Mouse (Mus musculus): Measurements from ENCODE around the gene Rftn1.

Rftn1 gene

DNA sequence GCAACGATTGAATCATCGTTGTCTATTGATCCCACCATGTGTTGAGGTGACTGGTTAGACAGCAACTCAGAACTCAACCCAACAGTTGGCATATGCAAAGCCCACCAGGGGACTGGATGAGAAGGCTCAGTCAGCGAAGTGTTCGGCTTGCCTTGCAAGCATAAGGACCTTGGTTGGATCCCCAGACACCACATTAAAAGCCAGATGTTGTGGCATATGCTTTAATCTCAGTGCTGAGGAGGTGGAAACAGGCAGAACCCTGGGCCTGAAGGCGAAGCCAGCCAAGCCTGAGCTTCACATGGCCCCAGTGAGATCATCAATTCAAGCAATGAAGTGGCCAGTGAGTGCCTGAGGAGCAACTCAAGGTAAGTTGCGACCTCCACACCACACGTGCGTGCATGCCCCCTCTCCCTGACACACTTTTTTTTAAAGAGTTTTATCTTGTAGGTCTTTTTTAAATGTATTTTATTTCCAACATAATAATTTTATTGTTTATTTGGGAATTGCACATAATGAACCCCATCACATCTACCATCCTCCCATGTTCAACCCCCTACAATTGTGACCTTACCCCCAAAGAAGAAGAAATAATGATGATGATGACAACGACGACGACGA lies 11.5 kb upstream of the Rftn1 start:
- DNase-seq (ENCODE audit: low read depth, low spot score): no peak

DNA sequence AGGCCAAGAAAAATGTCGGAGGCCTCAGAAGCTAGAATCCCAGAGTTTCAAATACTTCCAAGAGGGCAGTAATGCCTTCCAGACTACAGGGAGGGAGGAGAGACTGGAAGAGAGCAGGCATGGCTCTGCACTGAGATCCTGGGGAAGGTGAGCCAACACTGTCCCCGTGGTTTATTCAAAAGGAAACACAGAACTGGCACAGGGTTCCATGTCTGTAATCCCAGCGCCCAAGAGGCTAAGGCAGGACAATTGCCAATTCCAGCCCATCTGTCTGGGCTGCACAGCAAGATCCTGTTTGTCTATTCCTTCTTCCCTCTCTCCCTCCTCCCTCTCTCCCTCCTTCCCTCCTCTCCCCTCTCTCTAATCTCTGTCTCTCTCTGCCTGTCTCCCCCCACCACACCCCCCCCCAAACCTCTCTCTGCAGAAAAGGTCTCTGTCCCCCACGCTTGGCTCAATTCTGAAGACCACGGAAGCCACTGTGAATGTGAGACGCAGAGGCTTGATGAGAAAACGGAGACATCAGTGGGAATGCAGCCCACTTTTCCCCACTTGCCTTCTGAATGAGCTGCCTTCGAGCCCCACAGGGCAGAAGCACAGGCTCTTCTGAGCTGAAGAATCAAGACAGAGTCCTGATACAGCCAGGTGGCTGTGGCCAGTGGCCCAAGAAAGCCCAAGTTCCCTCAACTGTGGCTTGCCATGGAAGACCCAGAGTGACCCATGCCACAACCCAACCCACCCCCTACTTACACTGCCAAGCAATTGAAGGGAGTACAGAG lies 8.8 kb upstream of the Rftn1 start:
- DNase-seq (ENCODE audit: low read depth, low spot score): no peak

DNA sequence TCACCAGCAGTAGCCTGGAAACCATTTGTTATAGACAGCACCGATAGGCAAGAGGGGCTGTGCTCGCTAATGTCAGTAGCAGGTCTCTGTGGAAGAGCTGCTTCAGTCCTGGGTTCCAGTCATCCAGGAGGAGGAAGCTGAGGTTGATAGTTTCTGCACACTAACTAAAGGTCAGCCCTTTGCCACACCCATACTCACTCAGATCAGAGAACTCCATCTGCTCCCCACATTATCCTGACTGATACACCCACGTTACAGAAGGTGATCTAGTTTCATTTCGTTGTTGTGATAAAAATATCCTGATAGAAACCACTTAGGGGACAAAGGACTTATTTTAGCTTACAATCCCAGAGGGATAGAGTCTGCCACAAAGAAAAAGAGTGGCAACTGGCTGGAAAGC lies 7.1 kb upstream of the Rftn1 start:
- DNase-seq (ENCODE audit: low read depth, low spot score): no peak

DNA sequence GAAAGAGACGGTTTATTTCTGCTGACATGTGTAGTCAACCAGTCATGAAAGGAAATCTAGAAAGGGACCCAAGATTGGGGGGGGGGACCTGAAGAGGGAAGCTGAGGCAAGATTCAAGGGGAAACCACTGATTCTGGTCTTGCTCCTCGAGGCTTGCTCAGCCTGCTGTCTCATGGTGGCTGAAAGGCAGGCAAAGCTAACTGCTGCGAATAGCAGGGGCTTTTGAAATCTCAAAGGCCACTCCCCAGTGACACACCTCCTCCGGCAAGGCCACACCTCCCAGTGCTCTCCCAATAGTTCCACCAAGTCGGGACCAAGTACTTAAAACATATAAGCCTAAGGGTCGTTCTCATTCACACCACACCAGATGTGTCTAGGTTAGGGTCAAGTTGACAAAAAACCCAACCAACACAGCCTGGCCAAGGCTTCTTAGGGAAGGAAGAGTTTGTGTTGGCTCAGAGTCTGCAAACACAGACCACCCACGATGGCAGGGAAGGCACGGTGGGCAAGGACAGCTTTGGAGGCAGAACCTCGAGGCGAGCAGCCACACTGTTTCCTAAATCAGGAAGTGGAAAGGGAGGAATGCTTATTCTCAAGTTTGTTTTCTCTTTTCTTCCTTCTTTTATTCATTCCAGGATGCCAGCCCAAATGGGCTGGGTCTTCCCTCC lies 5.7 kb upstream of the Rftn1 start:
- DNase-seq (ENCODE audit: low read depth, low spot score): no peak

DNA sequence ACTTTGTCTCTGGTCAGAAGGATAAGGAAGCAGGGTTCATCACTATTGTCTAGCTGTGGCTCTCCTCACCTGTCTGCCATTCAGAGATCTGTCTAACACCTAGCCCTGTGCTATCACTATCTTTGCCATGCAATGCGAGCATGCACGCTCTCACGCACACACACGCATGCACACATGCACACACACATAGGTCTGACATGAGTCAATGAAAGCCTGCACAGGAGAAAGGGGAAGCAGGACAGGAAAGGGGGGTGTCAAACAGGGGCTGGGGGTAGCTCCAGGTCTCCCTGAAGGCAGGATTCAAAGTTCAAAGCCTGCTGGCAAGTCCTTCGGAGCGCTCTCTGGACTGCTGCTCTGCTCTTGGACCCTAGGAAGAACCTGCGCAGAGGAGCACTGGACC lies 4.9 kb upstream of the Rftn1 start:
- DNase-seq (ENCODE audit: low read depth, low spot score): no peak

DNA sequence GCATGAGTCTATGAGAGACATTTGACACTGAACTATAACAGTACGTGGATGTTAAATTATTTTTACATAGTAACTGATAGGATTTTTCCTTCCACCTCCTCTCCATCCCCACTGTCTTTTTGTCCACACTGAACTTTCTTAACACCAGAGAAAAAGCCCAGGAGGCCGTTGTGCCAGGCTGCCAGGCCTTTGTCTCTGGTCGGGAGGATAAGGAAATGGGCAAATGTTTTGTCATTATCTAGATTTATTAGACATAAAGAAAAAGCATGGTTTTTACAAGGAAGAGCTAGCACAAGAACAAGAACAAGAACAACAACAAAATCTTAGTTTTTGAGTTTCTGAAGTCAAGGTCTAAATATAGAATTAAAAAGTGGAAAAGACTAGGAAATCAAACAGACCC lies 4.1 kb upstream of the Rftn1 start:
- DNase-seq (ENCODE audit: low read depth, low spot score): no peak

DNA sequence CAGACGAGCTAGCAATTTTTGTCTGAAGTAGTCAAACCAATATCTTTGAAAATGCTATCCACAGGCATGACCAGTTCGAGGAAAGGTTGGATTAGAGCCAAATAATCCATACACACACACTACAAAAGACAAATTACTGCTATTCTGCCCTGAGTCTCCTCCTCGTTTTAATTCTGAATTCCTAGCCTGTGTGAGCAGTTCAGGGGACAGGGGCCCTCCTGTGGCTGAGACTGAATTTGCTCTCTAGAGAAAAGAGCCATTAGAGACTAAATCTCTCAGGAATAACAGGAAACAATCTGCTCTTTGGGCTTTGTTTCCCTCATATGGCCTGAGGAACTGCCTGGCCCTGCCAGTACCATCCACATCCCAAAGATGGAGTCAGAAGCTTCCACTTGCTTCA lies 3.2 kb upstream of the Rftn1 start:
- DNase-seq (ENCODE audit: low read depth, low spot score): no peak

DNA sequence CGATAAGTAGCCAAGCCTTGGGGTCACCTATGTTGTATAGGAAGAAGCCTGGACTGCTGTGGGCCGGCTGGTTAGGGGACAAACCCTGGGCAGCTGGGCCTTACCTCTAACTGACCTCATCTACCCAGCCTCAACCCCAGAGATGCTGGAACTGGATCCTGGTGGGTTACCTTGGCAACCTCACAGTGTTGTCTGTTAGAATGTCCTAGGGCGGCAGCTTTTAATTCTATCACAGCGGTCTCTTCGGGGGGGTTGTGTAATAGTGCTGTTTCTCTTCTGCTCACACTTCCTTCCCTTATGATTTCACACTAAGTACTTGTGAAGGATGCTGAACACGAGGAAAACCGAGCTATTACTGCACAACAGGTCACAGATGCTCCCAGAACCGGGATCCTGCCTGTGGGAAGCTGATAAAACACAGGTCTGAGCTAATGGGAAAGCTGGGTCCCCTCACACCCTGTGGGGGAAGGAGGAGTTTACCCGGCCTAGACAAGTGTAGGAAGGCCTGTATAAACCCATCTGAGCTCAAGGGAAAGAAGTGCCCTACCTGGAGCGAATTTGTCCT lies 2.0 kb upstream of the Rftn1 start:
- no peak for DNase-seq (ENCODE audit: low read depth, low spot score)

DNA sequence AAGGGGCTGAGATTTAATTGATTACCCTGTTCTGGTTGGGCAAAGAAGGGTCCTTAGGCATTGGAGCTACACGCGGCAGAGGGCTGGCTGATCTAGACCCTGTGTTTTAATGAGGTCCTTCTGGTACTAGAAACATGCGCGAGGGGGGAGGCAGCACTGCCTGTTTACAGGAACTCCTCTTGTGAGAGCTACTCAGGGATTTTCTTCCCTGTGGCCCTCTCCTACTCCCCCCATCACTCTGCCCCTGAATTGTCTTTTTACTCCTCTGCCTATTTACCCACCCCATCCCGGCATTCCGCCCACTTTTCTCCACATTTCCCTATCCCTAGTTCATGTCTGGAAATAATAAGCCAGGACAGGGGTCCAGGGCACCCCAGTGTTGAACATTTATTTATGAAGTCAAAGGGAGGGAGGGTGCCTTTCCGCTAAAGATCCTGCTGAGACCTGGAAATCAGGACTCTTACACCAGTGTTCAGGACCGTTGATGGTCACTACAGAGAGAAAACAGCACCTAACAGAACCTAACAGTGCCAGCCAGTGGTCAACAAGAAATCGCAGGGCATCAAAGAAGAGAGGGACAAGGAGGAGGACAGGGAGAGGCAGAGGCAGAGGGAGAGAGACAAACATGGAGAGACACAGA lies 964 bp upstream of the Rftn1 start:
- no peak for DNase-seq (ENCODE audit: low read depth, low spot score)

DNA sequence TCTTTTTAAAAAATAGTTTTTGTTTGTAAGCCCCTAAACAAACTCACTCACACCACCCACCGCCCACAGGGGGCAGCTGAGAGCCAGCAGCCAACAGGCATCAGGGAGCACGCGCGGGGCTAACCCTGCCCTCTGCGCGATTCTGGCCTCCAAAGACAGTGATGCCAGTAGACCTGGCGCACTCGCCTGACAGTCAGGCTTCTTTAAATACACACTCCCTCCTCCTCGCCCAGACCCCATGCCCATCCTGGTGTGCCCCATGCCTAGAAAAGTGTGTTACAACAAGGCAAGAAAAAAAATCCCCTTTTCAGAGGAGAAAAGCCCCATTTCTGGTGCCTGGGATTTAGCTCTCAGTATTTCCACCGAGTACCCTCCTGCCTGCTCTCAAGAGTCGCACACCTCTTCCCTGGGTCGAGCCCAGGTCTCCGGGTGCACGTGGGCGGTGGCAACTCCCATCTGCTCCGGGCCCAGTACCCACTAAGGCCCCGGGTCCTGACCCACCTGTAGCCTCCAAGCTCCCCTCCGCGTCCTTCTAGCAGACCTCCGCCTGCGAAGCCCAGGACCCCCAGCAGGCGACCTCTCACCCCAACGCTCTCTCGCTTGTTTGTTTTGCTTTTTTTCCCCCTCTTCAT lies 977 bp downstream of the Rftn1 start:
- DNase-seq (ENCODE audit: low read depth, low spot score): no peak

DNA sequence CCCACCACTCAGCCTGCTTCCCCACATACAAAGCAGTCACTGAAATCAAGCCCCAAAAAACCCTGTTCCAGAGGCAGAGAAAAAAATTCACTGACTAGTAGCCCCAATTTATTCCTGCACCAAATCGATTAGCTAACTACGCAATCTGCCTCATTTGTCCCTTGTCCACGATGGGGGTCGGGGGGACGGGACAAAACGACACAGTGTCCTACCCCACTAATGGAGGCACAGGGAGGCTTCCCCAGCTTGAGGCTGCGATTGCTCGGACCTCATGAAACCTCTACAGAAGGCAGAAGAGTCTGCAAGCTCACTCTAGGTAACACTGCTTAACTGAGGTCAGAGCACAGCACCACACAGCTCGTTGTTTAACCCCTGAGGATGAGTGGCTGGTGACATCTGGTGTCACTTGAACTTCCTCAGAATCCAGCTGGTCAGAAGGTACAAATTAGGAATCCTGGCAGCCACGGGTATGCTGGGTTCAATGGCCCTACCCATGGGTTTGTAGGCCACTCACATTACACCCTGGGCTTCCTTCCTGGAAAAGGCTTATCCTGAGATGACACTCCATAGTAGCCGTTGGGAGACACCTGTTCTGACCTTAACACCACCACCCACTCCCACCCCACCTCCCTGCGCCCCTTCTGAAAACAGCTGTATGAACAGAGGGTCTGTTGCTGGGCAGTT lies 1.7 kb downstream of the Rftn1 start:
- DNase-seq (ENCODE audit: low read depth, low spot score): no peak

DNA sequence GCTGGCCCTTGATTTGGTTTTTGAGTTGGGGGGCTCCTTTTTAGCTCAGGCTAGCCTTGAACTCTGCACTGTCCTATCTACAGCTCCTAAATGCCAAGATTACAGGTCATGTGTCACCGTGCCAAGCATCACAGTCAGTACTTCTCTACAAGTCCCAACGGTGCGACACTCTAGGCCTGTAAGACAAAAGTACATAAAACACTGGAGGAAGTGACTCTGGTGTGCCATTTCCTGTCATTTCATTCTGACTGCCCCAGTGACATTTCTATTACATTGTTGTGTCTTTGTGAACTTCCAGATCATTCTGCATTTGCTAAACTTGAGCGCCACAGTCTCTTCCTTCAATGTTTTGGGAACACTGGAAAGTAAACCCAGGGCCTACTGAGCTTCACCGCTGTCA lies 4.9 kb downstream of the Rftn1 start:
- DNase-seq (ENCODE audit: low read depth, low spot score): no peak

DNA sequence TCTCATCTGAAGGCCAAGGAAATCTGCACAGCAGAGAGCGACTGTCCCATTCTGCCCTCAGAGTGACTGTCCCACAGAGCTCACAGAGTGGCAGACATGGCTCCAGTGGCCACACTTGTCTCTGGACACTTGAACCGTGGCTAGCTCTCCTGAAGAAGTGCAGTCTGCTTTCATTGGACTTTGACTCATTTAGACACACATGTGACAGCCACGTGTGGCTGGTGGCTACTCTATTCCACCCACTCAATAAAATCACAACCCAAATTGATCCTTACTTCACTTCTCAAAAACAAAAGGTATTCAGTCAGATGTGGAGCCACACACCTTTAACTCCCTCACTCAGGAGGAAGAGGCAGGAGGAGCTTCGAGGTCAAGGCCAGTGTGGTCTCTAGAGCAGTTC lies 5.4 kb downstream of the Rftn1 start:
- DNase-seq (ENCODE audit: low read depth, low spot score): no peak

DNA sequence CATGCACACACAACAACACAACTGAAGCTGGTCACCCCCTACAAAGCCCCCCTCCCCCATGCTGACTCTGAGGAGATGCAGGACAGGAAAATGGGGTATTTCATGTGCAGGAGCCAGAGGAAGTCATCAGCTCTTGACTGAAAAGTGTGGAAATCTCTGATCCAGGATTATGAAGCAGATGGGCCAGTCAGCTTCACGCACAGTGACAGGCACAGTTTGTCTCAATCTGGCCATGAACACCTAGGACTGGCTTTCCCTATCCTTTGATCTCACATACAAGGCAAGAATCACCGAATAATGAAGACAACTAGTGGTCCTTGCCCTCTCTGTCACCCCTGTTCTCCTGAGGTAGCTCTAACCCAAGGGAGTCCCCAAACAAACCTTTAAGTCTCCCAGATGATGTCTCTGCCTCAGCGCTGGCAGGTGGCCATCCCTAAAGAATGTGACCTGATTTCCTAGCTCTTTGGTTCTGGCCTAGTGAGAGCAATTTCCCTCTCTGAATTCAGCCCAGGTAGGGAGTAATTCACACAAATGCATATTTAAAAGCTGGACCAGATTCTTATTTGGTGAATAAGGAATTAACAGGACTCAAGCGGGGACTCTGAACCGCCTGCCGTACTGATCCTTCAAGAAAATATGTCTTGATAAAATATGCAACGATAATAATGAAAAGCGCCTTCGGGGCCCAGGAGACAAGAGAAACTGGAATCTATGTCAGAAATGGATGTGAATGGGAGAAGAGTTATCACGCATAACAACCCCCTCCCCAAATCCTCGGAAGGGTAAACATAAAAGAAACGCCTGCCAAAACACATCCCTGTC lies 6.0 kb downstream of the Rftn1 start:
- no peak for DNase-seq (ENCODE audit: low read depth, low spot score)

DNA sequence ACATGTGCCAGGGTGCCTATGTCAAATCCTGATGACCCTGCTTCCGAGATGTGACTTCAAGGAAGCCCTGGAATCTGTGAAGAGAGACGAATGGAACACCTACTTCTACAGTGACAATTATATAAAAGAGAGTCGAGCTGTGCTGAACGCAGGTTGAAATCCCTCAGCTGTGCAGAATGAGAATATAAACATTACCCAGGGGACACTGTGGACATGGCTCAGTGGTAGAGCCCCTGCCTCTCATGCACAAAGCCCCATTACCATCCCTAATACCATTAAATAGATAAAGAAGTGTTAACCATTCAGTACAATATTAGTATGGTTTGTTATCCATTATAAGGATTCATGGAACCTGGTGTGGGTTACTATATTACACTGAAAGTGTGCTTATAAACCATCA lies 7.2 kb downstream of the Rftn1 start:
- DNase-seq (ENCODE audit: low read depth, low spot score): no peak

DNA sequence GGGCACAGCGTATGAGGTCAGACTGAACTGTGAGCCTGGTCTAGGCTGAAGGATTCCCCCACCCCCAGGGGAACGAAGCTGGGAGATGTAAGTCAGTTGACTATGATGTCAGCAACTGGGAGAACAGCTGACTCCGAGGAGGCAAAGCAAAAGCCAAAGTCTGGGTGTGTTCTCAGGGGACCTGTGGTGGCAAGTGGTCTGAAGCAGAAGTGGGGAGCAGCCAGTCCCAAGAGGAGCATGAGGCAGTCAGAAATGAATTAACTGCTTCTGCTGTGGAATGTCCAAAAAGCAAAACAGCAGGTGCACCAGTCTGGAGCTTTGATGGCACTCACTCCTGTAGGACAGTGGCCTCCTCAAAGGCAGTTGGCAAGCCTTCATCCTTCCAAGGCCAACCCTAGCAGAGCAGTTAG lies 7.9 kb downstream of the Rftn1 start:
- no peak for DNase-seq (ENCODE audit: low read depth, low spot score)

DNA sequence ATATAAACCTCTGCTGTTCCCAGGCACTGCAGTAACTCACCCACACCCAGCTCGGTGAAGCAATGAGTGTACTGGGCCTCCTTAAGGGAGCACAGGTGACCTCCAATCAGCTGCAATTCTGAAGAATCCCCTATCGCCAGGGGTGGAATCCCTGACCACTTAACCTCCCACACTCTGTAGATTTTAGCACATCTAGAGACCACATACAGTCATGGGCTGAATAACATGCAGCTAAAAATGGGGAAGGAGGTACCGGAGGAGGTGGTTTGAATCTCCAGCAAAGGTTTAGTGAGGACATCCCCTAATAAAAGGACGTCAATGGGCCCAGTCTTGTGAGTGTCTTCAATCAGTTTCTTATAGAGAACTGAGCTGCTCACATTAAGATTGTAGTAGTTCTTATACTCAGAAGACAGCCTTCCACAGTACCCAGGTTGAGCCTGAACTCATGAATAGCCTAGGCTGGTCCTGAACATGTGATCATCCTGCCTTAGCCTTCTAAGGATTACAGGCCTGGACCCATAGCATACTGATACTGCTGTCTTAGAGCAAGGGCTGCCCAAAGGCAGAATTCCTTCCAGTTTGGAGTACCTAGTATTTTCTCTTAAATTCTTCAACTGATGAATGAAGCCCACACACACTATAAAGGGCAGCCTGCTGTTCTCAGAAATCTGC lies 9.4 kb downstream of the Rftn1 start:
- no peak for DNase-seq (ENCODE audit: low read depth, low spot score)

DNA sequence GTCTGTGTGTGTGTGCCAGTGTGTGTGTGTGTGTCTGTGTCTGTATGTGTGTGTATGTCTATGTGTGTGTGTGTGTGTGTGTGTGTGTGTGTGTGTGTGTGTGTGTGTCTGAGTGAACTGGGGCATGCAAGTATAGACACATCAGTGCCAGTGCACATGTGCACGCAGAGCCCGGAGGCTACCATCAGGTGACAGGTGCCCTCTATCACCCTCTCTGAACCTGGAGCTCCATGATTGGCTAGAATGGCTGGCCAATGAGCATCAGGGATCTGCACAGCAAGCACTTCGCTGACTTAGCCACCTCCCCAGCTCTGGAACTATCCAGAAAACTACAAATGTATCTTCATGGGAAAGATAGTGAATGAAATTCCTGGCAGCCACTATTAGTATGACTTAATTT lies 16.7 kb downstream of the Rftn1 start:
- no peak for DNase-seq (ENCODE audit: low read depth, low spot score)

DNA sequence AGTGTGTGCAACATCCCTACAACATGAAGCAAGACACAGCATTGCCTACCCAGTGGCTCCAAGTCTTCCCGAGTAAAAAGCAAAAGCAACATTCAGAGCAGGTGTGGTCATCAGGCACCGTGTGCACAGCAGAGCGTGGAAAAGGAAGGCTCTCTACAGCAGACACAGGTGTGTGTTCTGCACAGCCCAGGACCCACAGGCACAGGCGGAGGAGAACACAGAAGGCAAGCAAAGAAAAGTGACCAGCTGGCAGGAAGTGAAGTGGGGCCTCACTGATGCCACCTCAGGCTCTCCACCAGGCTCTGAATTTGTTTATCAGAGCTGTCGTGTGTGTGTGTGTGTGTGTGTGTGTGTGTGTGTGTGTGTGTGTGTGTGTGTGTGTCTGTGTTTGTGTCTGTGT lies 17.1 kb downstream of the Rftn1 start:
- no peak for DNase-seq (ENCODE audit: low read depth, low spot score)

DNA sequence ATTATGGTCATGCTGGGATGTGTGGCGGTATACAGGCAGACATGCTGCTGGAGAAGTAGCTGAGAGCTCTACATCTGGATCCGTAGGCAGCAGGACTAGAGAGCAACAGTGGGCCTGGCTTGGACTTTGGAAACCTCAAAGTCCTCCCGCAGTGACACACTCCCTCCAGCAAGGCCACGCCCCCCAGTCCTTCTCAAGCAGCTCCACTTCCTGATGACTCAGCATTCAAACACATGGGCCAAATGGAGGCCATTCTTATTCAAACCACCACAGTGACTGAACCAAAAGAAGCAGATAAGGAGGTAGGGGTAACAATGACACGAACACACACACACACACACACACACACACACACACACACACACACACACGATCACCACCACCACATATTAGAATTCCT lies 17.7 kb downstream of the Rftn1 start:
- DNase-seq (ENCODE audit: low read depth, low spot score): no peak

Data from retina, adult 2 months (tissue).